Mouse (Mus musculus) adrenal gland, adult (tissue): ENCODE data around the gene Sfswap.

ENCODE experiments used
- DNase-seq, 2 experiments: peaks; one replicate each; pipeline ENCODE4 v3.0.0; 2022 to 2023; ENCODE audit warnings: low spot score in 1 of 2; ENCODE audit not compliant: inconsistent age in 2 of 2

Sfswap gene

DNA sequence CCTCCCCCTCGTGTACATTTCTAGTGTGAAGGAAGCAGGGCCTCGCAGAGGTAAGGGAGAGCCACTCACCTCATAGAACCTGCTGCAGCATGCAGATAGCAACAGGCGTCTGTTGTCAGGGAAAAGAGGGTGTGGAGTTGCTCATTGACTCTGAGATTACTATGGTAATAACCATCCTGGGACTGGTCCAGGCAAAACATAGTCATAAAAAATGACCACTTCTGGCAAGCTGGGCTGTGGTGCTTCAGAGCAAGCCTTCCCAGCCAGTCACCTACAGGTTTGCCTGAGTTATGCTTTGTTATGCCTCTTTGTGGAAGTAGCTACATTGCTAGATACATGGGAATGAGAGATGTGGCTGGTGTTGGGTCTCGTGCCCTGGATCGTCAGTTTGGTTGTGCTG, 26.1 kb downstream of the Sfswap start:
- DNase-seq, result peak in 1 of 2 experiments; percentile 30

DNA sequence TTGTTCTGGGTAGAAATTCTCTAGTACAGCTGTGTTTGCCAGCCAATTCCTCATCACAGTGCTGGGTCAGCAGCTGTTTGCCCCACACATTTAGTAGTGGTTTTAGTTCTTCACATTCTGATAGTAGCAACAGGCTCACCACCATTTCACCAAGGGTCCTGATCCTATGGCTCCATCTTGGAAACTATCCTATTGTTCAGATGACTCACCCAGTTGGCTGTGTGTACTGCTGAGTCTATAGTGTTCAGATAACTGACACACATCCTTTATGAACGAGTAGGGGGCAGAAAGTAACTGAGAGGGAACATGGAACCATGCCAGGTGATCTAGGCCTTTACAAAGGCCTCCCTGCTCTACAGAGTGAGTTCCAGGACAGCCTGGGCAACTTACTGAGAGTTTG, 28.6 kb downstream of the Sfswap start:
- DNase-seq, result no peak

DNA sequence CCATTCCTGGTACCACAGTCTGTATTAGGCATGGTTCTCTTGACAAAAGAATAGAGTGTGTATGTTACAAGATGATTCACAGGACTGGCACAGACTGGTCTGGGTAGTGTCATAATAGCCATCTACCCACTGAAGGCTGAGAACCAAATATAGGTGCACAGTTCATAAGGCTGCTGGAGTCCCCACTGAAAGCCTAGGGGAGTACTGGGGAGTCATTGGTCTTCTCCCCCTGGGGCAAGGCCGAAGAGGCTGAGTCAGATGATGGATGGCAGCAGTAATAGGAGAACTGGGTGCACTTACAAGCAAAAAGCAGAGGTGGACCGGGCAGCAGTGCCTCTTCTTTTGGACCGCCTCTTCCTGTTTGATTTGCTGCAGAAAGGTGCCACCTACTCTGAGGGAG, 32.7 kb downstream of the Sfswap start:
- peak; percentile 86 to 90 for DNase-seq

DNA sequence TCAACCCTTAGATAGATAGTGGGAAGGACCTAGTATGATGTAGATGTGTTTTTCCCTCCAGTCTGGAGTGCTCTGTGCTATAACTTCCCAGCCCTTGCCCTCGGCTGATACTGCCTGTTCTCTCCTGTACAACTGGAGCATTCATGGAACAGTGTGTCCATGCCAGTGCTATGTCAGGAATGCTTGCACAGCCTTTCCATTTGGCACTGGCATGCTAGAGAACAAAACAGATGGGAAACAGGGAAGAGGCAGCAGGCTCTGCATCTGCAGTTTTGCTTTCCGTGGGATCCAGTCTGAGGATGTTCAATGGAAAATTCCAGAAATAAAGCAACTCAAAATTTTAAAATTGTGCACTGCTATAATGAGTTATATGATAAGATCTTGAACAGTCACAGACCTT, 33.5 kb downstream of the Sfswap start:
- DNase-seq, result peak; percentile 41 to 63

DNA sequence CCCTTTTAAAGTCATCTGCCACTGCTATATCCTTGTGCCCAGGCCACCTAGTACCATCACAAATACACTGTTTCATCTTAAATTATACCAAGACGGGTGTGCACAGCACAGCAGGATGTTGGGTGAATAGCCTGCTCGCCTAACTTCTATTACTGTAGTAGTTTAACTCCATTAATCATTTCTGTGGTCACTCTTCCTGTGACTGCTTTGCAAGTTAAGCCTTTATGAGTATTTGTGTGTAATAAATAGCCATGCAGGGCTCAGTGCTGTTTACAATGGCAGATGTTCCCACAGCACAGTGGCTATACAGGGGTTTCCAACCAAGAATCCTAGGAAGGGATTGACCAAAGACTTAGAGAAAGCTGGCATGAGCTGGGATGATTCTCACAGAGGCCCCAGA, 34.0 kb downstream of the Sfswap start:
- peak in 1 of 2 experiments; percentile 44 for DNase-seq

DNA sequence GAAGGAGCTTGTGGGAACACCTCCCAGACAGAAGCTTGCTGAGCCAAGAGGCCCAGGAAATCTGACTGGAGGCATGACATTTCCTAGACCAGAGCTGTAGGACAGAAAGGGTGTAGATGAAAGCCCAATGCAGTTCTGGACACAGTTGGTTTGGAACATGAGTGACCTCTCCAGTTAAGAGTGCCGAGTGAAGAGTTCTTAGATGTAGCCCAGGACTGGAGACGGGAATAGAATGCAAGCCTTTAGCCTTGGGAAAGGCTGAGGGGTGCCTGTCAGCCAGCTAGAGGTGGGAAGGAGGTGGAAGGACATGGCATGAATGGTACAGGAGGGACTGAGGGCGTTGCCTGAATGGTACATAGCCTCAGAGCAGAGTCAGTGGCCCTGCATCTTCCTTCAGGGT, 34.4 kb downstream of the Sfswap start:
- DNase-seq, result peak in 1 of 2 experiments; percentile 42

DNA sequence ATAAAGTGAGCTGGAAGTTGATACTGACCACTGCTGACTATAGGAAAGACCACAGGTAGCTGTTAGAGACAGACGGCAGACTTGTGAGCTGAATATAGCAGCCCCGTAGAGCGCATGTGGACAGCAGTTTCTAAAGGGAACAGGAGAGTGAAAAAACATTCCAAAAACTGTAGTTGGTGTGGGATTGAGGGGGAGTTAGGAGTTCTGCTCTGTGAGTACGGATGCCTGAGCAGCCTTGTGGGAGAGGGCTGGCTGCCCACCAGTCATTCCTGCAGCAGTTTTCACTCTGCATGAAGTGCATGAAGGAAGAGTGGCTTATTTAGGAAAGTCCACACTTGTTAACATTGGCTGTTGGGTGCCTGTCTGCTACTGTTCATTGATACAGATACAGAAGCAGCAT, 37.8 kb downstream of the Sfswap start:
- no peak for DNase-seq

DNA sequence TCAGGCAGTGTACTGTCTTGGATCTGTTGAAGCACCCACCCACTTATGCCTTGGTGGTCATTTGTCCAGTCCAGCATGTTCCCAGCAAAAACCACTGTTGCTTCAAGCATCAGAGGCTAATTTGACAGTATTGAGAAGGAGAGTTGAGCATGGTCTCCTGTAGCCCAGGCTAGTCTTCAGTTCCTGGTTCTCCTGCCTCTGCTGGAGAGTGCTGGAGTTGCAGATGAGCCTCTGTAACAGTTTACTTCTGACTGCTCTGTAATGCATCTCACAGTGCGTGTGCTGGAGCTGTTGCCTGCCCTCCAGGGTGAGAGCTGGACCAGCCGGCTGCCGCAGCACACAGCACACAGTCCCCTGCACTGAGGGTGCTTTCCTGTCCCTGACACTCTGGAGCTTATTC, 41.2 kb downstream of the Sfswap start:
- DNase-seq, result no peak

DNA sequence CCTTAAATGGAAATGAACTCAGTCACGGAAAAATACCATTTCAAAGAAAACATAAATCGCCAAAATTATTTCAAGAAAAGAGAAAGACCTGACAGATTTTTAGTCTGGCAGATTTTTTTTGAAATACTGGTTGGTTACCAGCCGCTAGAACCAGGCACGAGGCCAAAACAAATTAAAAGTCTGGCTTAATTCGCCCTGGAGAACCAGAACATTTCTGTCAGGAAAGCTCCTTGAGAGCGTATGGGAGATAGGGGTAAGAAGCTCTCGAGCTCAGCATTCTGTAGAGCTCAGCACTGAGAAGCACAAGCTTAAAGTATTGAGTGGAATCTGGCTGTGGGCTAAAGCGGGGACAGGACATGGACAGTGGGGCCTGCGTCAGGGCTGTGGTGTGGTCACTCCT, 44.8 kb downstream of the Sfswap start:
- DNase-seq, result no peak

DNA sequence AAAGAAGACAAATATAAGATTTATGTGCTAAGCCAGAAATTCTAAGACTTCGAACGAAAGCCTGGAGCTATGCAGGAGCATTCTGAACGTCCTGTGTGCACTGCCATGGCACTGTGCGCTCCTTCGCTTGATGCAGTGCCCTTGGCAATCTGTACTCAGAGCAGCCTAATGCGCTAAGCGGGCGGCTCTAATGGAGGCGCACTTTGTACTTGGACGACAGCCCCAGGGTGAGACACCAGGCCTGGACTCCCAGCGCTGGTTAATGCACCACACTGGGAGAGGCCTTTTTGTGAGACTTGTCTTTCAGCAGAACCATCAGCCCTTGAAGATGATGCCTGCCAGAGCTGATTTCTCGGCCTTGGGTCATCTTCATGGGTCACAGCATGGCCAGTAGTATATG, 48.7 kb downstream of the Sfswap start:
- no peak for DNase-seq

DNA sequence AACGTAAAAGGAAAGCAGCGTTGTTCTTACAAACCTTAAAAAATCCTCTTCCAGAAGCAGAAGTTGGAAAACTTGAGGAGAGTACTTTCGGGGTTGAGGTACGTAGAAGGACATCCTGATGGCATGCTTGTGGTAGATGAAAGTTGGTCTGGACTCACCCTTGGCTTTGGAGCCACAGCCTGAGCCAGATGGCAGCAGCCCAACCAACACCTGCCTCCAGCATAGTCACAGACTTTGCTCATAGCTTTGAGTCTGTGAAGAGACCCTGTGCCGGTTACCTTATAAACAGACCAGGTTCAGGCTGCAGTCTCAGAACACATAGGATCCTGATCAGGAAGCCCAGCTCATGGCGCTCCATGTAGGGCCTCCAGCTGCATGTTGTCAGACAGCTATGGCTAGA, 49.8 kb downstream of the Sfswap start:
- DNase-seq, result no peak

DNA sequence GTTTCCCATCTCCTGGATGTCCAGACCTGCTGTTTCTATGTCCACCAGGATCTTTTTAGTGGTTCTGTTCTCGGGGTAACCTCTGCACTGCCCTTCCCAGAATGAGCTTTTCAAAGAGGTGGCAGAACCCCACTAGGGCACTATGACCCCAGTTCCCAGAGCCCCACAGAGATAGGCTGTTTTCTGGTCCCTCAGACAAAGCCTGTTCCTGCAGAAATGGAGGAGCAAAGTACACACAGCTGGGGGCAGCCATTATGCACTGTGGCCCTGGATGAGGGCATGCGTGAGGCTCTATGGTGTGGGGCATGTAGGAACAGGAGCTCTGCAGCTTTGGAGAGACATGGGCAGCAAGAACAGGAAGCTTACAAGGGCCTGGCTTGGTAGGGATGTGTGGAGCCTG, 51.0 kb downstream of the Sfswap start:
- no peak for DNase-seq

DNA sequence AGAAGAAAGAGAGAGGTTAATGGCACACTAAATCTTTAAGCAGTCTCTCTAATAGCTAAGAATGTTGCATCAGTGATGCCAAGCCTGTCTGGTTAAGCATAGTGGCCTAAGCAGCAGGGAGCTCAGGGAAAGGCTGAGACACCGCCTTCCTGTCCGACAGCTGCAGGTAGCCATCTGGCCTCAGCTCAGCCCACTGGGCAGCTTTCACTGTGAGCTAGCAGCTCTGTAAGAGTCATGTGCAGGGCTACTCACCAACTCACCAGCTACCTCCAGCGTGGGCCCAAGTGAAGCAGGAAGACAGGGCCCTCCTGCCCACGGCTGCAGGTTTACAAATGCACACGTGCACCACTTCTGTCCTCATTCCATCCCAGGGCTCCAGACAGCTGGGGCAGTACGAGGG, 52.6 kb downstream of the Sfswap start:
- DNase-seq, result no peak

DNA sequence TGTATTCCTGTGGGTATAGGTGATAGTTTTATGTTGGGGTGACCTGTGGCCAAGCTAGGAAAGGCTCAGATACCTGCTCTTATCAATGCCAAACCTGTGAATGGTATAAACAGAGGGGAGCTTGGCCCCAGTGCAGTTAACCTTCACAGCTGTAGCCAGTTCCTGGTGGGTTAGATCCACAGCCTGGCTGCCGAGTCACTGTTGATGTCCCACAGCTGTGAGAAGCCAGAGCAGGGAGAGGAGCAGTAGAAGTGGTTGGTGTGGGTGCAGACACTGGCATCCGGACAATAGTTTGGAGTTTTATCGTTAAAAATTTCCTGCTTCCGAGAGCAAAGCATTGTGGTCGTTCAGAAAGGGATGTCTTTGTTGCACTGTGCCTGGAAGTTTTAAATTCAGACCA, 57.6 kb downstream of the Sfswap start:
- DNase-seq, result no peak

DNA sequence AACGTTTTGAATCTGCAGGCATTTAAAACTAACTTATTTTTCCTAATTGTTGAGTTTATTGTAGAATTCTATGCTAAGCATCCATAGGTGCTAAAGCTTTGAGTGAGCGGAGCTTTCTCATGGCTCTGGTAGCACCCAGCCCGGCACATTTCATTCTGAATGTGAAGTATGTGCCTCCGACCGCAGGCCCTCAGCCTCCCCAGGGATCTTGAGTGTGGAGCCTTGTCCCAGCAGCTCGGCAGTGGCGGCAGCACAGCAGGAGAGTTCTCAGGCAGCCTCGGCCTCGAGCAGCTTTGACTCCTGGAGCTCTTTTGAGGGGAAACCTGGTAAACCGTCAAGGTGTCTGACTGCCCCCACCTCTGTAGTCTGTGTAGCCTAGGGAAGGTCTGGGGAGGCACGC, 58.3 kb downstream of the Sfswap start:
- DNase-seq, result no peak

DNA sequence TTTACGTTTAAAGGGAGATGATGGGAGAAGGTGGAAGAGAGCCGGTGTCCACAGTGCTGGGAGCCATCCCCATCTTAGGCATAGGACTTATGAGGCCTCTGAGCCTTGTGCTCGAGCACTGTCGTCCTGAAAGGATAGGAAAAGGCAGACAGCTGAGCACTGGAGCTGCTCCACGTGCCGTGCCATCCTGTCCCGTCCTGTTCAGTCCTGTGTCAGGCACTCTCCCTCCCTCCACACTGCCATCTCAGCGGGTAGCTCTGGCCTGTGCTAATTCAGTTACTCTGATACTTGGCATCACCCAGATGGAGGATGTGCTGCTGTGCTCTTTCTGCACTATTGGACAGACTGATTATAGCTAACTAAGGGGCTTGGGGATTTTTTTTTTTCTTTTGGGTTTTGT, 61.3 kb downstream of the Sfswap start:
- no peak for DNase-seq

DNA sequence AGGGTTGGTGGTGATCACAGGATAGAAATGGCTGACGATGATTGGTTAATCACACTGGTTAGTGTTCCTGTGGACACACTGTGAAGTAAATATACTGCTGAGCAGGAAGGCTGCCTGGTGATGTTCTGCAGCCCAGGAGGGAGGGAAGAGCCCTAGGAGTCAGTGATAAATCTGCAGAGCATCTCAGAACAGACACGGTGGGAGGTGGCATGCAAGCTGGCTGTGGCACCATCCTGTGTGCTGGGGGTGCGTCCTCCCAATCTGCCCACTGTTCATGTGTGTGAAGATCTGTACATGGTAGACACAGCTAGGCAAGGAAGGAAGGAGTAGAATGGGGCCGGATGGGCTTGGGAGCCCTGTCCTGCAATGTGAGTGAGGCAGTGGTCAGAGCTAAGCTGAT, 67.6 kb downstream of the Sfswap start:
- DNase-seq, result no peak

DNA sequence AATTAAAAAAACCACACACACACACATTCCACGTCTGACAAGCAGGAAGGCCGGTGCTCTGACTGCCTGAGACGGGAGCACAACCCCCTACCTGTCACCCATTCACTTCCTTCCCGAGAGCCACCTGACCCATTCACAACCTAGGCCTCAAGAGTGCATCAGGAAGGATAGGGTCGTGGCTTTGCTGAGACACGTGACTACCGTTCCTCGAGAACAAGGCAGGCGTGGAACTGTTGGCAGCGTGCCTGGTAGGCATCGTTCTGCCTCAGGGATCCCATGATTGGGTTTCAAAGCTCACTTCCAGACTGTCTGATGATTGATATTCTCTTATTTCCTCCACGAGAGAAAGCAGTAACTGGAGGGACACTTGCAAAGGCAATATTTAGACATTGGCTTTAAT, 77.2 kb downstream of the Sfswap start:
- DNase-seq, result peak; percentile 40 to 46

DNA sequence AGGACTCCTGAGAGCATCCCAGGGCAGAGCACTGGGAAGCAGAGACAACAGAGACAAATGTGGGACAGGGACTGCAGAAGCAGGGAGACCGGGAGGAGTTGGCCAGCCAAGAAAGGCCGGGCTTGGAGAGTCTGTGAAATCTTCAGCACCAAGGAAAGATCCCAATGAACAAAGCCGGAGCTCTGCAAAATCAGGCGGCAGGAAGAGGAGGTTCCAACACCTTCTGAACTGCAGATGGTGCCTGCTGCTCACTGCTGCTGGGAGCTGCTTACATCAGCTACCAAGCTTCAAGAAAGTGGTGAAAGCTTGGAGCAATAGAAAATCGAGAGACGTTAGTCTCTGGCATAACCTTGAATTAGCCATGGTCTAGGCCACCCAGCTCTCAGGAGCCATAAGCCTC, 79.0 kb downstream of the Sfswap start:
- no peak for DNase-seq

DNA sequence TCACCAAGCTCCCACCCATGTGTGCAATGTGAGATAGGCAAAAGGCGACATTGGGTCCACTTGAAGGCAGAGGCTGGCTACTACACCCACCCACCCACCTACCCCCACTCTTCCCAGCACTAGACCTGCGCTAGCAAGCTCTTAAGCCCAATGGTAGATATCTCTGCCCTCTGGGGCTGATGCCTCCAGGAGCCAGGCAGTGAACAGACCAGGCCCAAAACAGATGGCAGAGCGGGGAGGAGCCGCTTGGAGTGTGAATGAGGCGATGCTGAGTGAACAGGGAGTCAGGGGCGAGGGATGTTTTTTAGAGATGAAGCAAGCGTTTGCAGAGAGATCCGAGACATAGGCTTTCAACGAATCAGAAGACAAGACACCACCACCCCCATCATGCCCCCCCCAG, 79.6 kb downstream of the Sfswap start:
- DNase-seq, result no peak

DNA sequence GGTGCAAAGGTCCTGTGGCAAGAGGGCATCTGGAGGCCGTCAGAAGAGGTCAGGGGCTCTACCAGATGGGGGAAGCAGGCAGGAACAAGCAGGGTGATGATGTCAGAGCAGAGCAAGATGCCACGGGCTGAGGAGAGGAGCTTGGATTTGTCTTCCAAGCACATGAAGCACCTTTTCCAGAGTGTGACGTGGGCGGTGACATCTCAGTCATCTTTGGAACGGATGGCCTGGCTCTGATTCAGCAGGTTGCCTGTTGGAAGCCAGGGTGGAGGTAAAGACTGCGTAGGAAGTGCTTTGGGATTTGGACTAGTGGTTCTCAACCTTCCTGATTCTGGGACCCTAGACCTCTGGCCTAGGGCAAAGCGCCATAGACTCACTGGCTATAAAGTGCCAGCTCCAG, 80.0 kb downstream of the Sfswap start:
- DNase-seq, result no peak

DNA sequence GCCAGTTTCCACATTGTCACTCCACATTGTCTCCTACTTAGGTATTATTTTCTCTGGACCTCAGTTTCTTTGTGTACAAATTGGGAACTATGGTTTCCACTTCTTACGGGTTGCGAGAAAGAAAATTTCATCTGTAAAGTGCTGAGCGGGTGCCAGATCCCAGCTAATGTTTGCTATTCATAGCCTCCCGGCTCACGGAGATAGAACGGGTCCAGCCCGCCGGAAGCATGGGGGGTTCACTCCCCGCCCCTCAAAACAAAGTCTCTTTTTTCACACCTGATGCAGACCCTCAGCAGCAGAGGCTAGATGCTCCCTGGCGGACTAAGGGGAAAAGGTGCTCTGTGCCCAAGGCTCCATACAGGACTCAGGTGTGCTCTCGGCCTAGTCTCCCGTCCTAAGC, 82.3 kb downstream of the Sfswap start:
- no peak for DNase-seq

DNA sequence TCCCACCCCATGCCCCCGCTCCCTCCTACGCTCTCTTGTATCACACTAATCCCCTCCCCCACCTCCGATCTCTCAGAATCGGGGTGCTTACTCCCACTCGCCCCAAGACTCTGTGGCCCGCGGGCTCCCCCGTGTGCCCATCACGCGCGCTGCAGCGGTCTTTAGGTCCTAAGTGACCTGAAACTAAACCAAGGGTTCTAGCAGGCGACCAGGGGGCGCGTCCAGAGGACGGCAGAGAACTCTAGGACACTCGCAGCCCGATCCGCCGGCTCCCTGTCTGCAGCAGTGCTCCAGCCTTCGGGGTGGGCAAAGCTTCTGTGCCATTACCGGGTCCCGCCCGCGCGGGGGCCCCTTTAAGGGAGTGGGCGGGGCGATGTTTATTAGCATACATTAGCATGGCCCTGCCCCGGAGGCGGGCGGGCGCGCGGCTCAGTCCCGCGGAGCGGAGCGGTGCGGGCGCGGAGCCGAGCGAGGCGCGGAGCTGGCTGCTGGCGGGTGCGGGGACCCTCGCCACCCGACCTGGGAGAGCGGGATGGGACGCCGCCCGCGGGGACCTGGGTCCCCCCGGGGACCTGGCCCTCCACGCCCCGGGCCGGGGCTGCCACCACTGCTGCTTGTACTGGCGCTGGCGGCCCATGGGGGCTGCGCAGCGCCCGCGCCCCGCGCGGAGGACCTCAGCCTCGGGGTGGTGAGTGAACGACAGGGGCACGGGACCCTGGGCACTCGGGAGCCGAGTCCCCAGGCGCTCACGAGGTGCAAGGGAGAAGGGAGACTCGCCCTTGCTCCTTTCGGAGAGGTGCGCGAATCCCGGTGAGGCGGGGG, 83.0 kb downstream of the Sfswap start, which contains the start of gene Mmp17:
Gene Mmp17, plus strand, starts transcription at position 409 of the 822 bp plus-strand sequence.
- DNase-seq, result peak; percentile 89 to 97
